Mouse (Mus musculus): ENCODE data around the gene Mmp9. TPM values are rescaled to one million over a fixed set of nuclear protein-coding genes. Genes with fewer than 3 reads are reported as not detected.
A peak's percentile ranks its signal among the peaks of the same experiment; 100 is the strongest.

The Mmp9 gene
- polyA plus RNA-seq, 1 experiment from 2014 or later, result 22.5 TPM

DNA sequence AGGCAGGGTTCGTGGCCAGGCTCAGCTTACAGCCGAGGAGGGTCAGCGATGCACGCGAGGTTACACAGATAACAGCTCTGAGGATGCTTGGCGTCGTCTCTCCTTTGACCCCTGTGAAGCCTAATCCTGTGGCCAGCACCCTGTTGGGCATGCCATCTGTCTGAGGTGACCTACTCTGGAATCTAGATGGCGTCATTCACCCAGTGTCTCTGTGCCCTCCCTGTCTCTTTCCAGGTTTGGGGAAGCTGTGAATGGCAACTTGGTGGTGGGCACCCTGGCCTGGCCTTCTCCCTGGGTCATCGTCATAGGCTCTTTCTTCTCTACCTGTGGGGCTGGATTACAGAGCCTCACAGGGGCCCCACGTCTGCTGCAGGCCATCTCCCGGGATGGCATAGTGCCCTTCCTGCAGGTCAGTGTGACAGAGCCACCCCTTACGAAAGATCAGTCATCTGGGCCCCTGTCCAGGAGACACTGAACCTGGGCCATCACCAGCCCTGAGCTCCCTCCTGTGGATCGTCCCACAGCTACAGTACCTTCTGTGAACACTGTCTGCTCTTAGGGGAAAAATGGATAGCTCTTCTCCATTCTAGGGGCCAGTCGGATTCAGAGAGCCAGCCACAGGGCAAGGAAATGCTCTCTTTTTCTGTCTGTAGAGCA is 45.9 kb downstream of the Mmp9 start:
- WGBS, result 75% methylated on average over 14 of the region's 14 CpGs
- Histone ChIP-seq H3K9ac (ENCODE audit: low read depth, low read length) (no peak overlapping the region), H3K9me3 (ENCODE audit: control insufficient read depth, low read length) (no peaks in the 10 kb centered on the region), H3K36me3 (ENCODE audit: control insufficient read depth, insufficient read depth, low read length) (peaks cover 28% of the 10 kb centered on the region), H3K4me3 (ENCODE audit: low read length) (no peak overlapping the region), H3K4me1 (ENCODE audit: control insufficient read depth, insufficient read depth, low read depth, low read length) (no peaks in the 10 kb centered on the region), H3K27me3 (replicated peaks; ENCODE audit: control insufficient read depth, insufficient read depth, low read length) (no peaks in the 10 kb centered on the region), H3K4me2 (ENCODE audit: low read length) (no peak overlapping the region), H3K27ac (ENCODE audit: low read depth, low read length) (no peak overlapping the region)
- no peak for ATAC-seq

- no peaks in the 10 kb centered on the region for H3K9me3 ChIP-seq (ENCODE audit: control insufficient read depth, low read length)
- WGBS, result 68% methylated on average over 13 of the region's 13 CpGs
- no peak overlapping the region for H3K4me3 ChIP-seq (ENCODE audit: low read length)
- peaks cover 23% of the 10 kb centered on the region for H3K36me3 ChIP-seq (ENCODE audit: control insufficient read depth, insufficient read depth, low read length)
- H3K27me3 ChIP-seq (replicated peaks; ENCODE audit: control insufficient read depth, insufficient read depth, low read length), result no peaks in the 10 kb centered on the region
- no peaks in the 10 kb centered on the region for H3K4me1 ChIP-seq (ENCODE audit: control insufficient read depth, insufficient read depth, low read depth, low read length)
- ATAC-seq, result no peak
- no peak overlapping the region for H3K4me2 ChIP-seq (ENCODE audit: low read length)
- no peak overlapping the region for H3K9ac ChIP-seq (ENCODE audit: low read depth, low read length)
- H3K27ac ChIP-seq (ENCODE audit: low read depth, low read length), result no peak overlapping the region
These were observed 48.2 kb downstream of the Mmp9 start for GRCm38 (mm10) chr2:164988777-164989176.

GRCm38 (mm10) chr2:164991111-164991510 is 50.5 kb downstream of the Mmp9 start:
- 72% methylated on average over 3 of the region's 3 CpGs for WGBS

DNA sequence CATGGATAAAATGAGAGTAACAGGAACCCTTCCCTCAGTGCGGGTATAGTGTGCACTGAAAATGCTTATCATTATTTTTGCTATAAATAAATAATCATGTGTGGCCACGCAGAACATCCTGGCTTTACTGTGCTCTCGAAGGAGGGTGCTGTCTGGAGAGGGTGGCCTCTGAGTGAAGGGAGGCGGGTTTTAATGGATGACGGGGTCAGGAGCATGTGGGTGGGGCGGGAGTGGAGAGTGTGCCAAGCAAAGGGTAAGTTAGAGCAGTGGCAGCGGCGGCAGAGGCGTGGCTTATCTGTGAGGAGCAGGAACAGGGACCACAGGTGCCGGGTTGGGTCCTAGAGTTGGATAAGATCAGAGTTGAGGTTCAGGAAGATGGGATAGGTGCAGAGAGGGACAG is 51.2 kb downstream of the Mmp9 start:
- Histone ChIP-seq H3K9ac (ENCODE audit: low read depth, low read length) (no peak overlapping the region), H3K4me2 (ENCODE audit: low read length) (no peak overlapping the region), H3K27ac (ENCODE audit: low read depth, low read length) (no peak overlapping the region), H3K4me3 (ENCODE audit: low read length) (no peak overlapping the region), H3K9me3 (ENCODE audit: control insufficient read depth, low read length) (no peaks in the 10 kb centered on the region), H3K36me3 (ENCODE audit: control insufficient read depth, insufficient read depth, low read length) (peaks cover 18% of the 10 kb centered on the region), H3K4me1 (ENCODE audit: control insufficient read depth, insufficient read depth, low read depth, low read length) (no peaks in the 10 kb centered on the region; the same call in 1 of the 2 replicates), H3K27me3 (replicated peaks; ENCODE audit: control insufficient read depth, insufficient read depth, low read length) (no peaks in the 10 kb centered on the region)
- WGBS, result 52% methylated on average over 10 of the region's 10 CpGs
- no peak for ATAC-seq

More at GRCm38 (mm10) chr2:164991111-164991510, 50.5 kb downstream of the Mmp9 start:
- no peak overlapping the region for H3K4me3 ChIP-seq (ENCODE audit: low read length)
- H3K9ac ChIP-seq (ENCODE audit: low read depth, low read length), result no peak overlapping the region
- no peaks in the 10 kb centered on the region for H3K27me3 ChIP-seq (replicated peaks; ENCODE audit: control insufficient read depth, insufficient read depth, low read length)
- H3K9me3 ChIP-seq (ENCODE audit: control insufficient read depth, low read length), result no peaks in the 10 kb centered on the region
- peaks cover 23% of the 10 kb centered on the region for H3K36me3 ChIP-seq (ENCODE audit: control insufficient read depth, insufficient read depth, low read length)
- H3K27ac ChIP-seq (ENCODE audit: low read depth, low read length), result no peak overlapping the region
- no peak overlapping the region for H3K4me2 ChIP-seq (ENCODE audit: low read length)
- H3K4me1 ChIP-seq (ENCODE audit: control insufficient read depth, insufficient read depth, low read depth, low read length), result no peaks in the 10 kb centered on the region; the same call in 1 of the 2 replicates
- ATAC-seq, result no peak

GRCm38 (mm10) chr2:164994156-164994555 is 53.6 kb downstream of the Mmp9 start:
- Histone ChIP-seq H3K4me1 (ENCODE audit: control insufficient read depth, insufficient read depth, low read depth, low read length) (peaks cover 14% of the 10 kb centered on the region), H3K9me3 (ENCODE audit: control insufficient read depth, low read length) (no peaks in the 10 kb centered on the region), H3K4me2 (ENCODE audit: low read length) (no peak overlapping the region), H3K27me3 (replicated peaks; ENCODE audit: control insufficient read depth, insufficient read depth, low read length) (no peaks in the 10 kb centered on the region), H3K36me3 (ENCODE audit: control insufficient read depth, insufficient read depth, low read length) (peaks cover 10% of the 10 kb centered on the region), H3K27ac (ENCODE audit: low read depth, low read length) (no peak overlapping the region), H3K9ac (ENCODE audit: low read depth, low read length) (no peak overlapping the region), H3K4me3 (ENCODE audit: low read length) (no peak overlapping the region)
- ATAC-seq, result no peak
- WGBS, result 70% methylated on average over 11 of the region's 11 CpGs

- Histone ChIP-seq H3K27ac (ENCODE audit: low read depth, low read length) (no peak overlapping the region), H3K4me1 (ENCODE audit: control insufficient read depth, insufficient read depth, low read depth, low read length) (peaks cover 14% of the 10 kb centered on the region), H3K4me2 (ENCODE audit: low read length) (no peak overlapping the region), H3K36me3 (ENCODE audit: control insufficient read depth, insufficient read depth, low read length) (peaks cover 13% of the 10 kb centered on the region), H3K9ac (ENCODE audit: low read depth, low read length) (0 out of 2 replicates have a peak overlapping the region, but pooled peaks have one; percentile 19), H3K9me3 (ENCODE audit: control insufficient read depth, low read length) (no peaks in the 10 kb centered on the region), H3K4me3 (ENCODE audit: low read length) (no peak overlapping the region), H3K27me3 (replicated peaks; ENCODE audit: control insufficient read depth, insufficient read depth, low read length) (no peaks in the 10 kb centered on the region)
- no peak for ATAC-seq
- WGBS, result 57% methylated on average over 21 of the region's 21 CpGs
These were observed 54.3 kb downstream of the Mmp9 start for GRCm38 (mm10) chr2:164994659-164995428.

- peaks cover 14% of the 10 kb centered on the region for H3K4me1 ChIP-seq (ENCODE audit: control insufficient read depth, insufficient read depth, low read depth, low read length)
- no peaks in the 10 kb centered on the region for H3K27me3 ChIP-seq (replicated peaks; ENCODE audit: control insufficient read depth, insufficient read depth, low read length)
- 65% methylated on average over 11 of the region's 11 CpGs for WGBS
- H3K27ac ChIP-seq (ENCODE audit: low read depth, low read length), result no peak overlapping the region
- H3K4me2 ChIP-seq (ENCODE audit: low read length), result no peak overlapping the region
- peaks cover 11% of the 10 kb centered on the region for H3K36me3 ChIP-seq (ENCODE audit: control insufficient read depth, insufficient read depth, low read length)
- H3K9ac ChIP-seq (ENCODE audit: low read depth, low read length), result no peak overlapping the region
- H3K9me3 ChIP-seq (ENCODE audit: control insufficient read depth, low read length), result no peaks in the 10 kb centered on the region
- ATAC-seq, result no peak
- no peak overlapping the region for H3K4me3 ChIP-seq (ENCODE audit: low read length)
These were observed 55.4 kb downstream of the Mmp9 start for GRCm38 (mm10) chr2:164995976-164996375.

DNA sequence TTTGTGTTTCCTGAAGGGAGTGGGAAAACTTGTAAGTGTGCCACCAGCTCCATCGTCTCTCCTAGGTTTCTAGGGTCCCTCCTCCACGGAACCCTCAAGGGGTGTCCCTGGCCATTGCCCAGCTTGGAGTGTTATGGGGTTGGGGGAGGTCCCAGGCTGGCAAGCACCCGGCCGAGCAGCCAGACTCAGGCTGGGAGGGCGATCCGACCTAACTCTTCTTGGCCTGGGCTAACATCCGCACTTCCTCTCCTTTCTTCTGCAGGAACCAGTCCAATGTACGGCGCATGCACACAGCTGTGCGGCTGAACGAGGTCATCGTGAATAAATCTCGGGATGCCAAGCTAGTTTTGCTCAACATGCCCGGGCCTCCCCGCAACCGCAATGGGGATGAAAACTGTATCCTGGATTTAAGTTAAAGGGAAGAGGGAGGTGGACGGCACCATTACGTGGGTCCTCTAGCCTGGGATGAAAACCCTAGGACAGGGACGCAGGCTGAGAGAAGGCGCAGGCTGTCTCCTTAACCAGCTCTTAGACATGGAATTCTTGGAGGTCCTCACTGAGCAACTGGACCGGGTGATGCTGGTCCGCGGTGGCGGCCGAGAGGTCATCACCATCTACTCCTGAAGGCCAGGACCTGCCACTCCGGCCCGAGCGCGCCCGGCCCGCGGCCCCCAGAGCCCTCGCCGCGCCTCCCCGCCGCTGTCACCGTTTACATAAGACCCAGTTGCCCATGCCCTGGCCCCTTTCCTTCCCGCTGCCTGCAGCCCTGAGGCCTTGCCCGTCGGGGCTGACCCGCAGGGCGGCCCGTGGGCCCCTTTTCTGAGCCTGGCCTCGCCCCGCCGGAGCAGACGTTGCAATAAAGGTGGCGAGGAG is 56.5 kb downstream of the Mmp9 start:
- Histone ChIP-seq H3K4me3 (ENCODE audit: low read length) (peak overlapping the region; percentile 18), H3K27ac (ENCODE audit: low read depth, low read length) (no peak overlapping the region), H3K9ac (ENCODE audit: low read depth, low read length) (0 out of 2 replicates have a peak overlapping the region, but pooled peaks have one; percentile 24), H3K36me3 (ENCODE audit: control insufficient read depth, insufficient read depth, low read length) (peaks cover 19% of the 10 kb centered on the region), H3K4me2 (ENCODE audit: low read length) (peak overlapping the region; percentile 48), H3K9me3 (ENCODE audit: control insufficient read depth, low read length) (no peaks in the 10 kb centered on the region), H3K4me1 (ENCODE audit: control insufficient read depth, insufficient read depth, low read depth, low read length) (peaks cover 14% of the 10 kb centered on the region), H3K27me3 (replicated peaks; ENCODE audit: control insufficient read depth, insufficient read depth, low read length) (no peaks in the 10 kb centered on the region)
- WGBS, result 14% methylated on average over 47 of the region's 49 CpGs
- ATAC-seq, result no peak

Measured in hindbrain, embryonic 16.5 days (tissue).